8 mouse cellular contexts compared by ENCODE assay signal in genomic region chr17:25836397-25837075, GRCm38 (mm10). TPM values are rescaled to one million over a fixed set of nuclear protein-coding genes. Genes with fewer than 3 reads are reported as not detected.
DNase-seq lines count a peak whose midpoint lies in the region; ATAC-seq and TF ChIP-seq lines count a peak whose summit lies in the region.

No protein-coding gene starts in this region.

- no peak for TF ChIP-seq CTCF in testis, adult 2 months (IDR thresholded peaks at IDR 0.05; ENCODE audit: control insufficient read depth, insufficient read depth, insufficient replicate concordance, low read depth, low read length)

- H3K36me3 ChIP-seq in testis, adult 2 months (ENCODE audit: control insufficient read depth, insufficient read depth, low read length), result no peaks in the 10 kb centered on the region
- peaks cover 43% of the 10 kb centered on the region for H3K36me3 ChIP-seq in midbrain, embryonic 14.5 days (ENCODE audit: control insufficient read depth, insufficient read depth, low read length)

- ATAC-seq in midbrain, embryonic 14.5 days (ENCODE audit: low FRiP score, low TSS enrichment), result no peak
- ATAC-seq in erythroid progenitor cell, adult 5-6 weeks (replicated peaks; ENCODE audit: low FRiP score, poor library complexity, severe bottlenecking), result no peak

- peak overlapping the region; percentile 0 for H3K27ac ChIP-seq in testis, adult 2 months (ENCODE audit: control insufficient read depth, insufficient read depth, low read depth, low read length)
- H3K27ac ChIP-seq in midbrain, embryonic 14.5 days (replicated peaks; ENCODE audit: low read depth, low read length), result peak overlapping the region; percentile 84

- 24% methylated on average over 23 of the region's 23 CpGs for WGBS in midbrain, embryonic 14.5 days

- no peaks in the 10 kb centered on the region for H3K9me3 ChIP-seq in midbrain, embryonic 14.5 days (ENCODE audit: control insufficient read depth, low read length)

- H3K4me3 ChIP-seq in testis, adult 2 months (ENCODE audit: control insufficient read depth, low read depth, low read length), result peak overlapping the region; percentile 30
- peak overlapping the region; percentile 47 for H3K4me3 ChIP-seq in midbrain, embryonic 14.5 days (replicated peaks; ENCODE audit: low read depth, low read length)

- H3K4me2 ChIP-seq in midbrain, embryonic 14.5 days (ENCODE audit: low read length), result peak overlapping the region; percentile 75

- peak overlapping the region; percentile 78 for H3K9ac ChIP-seq in midbrain, embryonic 14.5 days (replicated peaks; ENCODE audit: low read length)

- H3K4me1 ChIP-seq in testis, adult 2 months (ENCODE audit: control insufficient read depth, insufficient read depth, low read length), result peaks cover 38% of the 10 kb centered on the region
- peaks cover 54% of the 10 kb centered on the region for H3K4me1 ChIP-seq in midbrain, embryonic 14.5 days (ENCODE audit: control insufficient read depth, insufficient read depth, low read length)

- peak; percentile 63 for DNase-seq in adrenal gland, postnatal 14 days
- no peak for DNase-seq in adrenal gland, postnatal 25 days
- no peak for DNase-seq in testis, postnatal 14 days (ENCODE audit: low spot score)
- DNase-seq in kidney, adult 9 months, result peak; percentile 64
- DNase-seq in midbrain, embryonic 14.5 days, result no peak
- DNase-seq in right cerebral cortex, adult 2 months (ENCODE audit: low spot score in 2 of 2), result no peak

- no peaks in the 10 kb centered on the region for H3K27me3 ChIP-seq in testis, adult 2 months (ENCODE audit: control insufficient read depth, insufficient read depth, low read length)
- H3K27me3 ChIP-seq in midbrain, embryonic 14.5 days (ENCODE audit: control insufficient read depth, insufficient read depth, low read length), result no peaks in the 10 kb centered on the region

- TF ChIP-seq POLR2A in testis, adult 2 months (IDR thresholded peaks at IDR 0.05; ENCODE audit: control insufficient read depth, low read depth, low read length), result no peak

RNA-seq across cellular contexts. Expression of gene Rhbdl1, which starts 0.6 kb away (rescaled TPM):
- 12.9 and 14.9 TPM in 2 replicates for total RNA-seq in adrenal gland, postnatal 14 days (2021)
- 15.4 and 20.2 TPM in 2 replicates for total RNA-seq in adrenal gland, postnatal 25 days (2021)
- 2.1 and 2.7 TPM in 2 replicates for polyA plus RNA-seq in testis, adult 2 months (2012; rRNA removed)
- 45.5 and 57.4 TPM in 2 replicates for polyA plus RNA-seq in midbrain, embryonic 14.5 days (2014; fragmentation: Nextera tagmentation; extraction: Ambion mirVana)
- total RNA-seq in erythroid progenitor cell, adult 5-6 weeks (2015; ENCODE audit: low replicate concordance), result 4.6 TPM in 1 of 2 replicates, not detected in the other
- 0.77 TPM in 1 of 2 replicates, not detected in the other for total RNA-seq in erythroid progenitor cell, adult 5-6 weeks (2017; ENCODE audit: low replicate concordance)

RNA-seq across cellular contexts. Expression of gene Stub1, which starts 3.3 kb away (rescaled TPM):
- 149 and 160 TPM in 2 replicates for total RNA-seq in adrenal gland, postnatal 14 days (2021)
- total RNA-seq in adrenal gland, postnatal 25 days (2021), result 182 and 205 TPM in 2 replicates
- 81.1 and 82.0 TPM in 2 replicates for polyA plus RNA-seq in testis, adult 2 months (2012; rRNA removed)
- polyA plus RNA-seq in midbrain, embryonic 14.5 days (2014; fragmentation: Nextera tagmentation; extraction: Ambion mirVana), result 310 and 386 TPM in 2 replicates
- total RNA-seq in erythroid progenitor cell, adult 5-6 weeks (2015; ENCODE audit: low replicate concordance), result 58.7 and 86.4 TPM in 2 replicates
- total RNA-seq in erythroid progenitor cell, adult 5-6 weeks (2017; ENCODE audit: low replicate concordance), result 47.1 and 58.4 TPM in 2 replicates

RNA-seq across cellular contexts. Expression of gene Gm20683, which starts 5.0 kb away (rescaled TPM):
- 10.9 and 11.8 TPM in 2 replicates for total RNA-seq in adrenal gland, postnatal 14 days (2021)
- 12.8 and 26.6 TPM in 2 replicates for total RNA-seq in adrenal gland, postnatal 25 days (2021)
- polyA plus RNA-seq in testis, adult 2 months (2012; rRNA removed), result 9.0 and 11.2 TPM in 2 replicates
- polyA plus RNA-seq in midbrain, embryonic 14.5 days (2014; fragmentation: Nextera tagmentation; extraction: Ambion mirVana), result 8.0 and 12.9 TPM in 2 replicates
- 1.3 and 1.4 TPM in 2 replicates for total RNA-seq in erythroid progenitor cell, adult 5-6 weeks (2015; ENCODE audit: low replicate concordance)
- total RNA-seq in erythroid progenitor cell, adult 5-6 weeks (2017; ENCODE audit: low replicate concordance), result 1.8 TPM in 1 of 2 replicates, not detected in the other

RNA-seq across cellular contexts. Expression of gene Jmjd8, which starts 7.9 kb away (rescaled TPM):
- total RNA-seq in adrenal gland, postnatal 14 days (2021), result 68.2 and 71.0 TPM in 2 replicates
- 92.9 and 104 TPM in 2 replicates for total RNA-seq in adrenal gland, postnatal 25 days (2021)
- polyA plus RNA-seq in testis, adult 2 months (2012; rRNA removed), result 16.4 and 18.6 TPM in 2 replicates
- polyA plus RNA-seq in midbrain, embryonic 14.5 days (2014; fragmentation: Nextera tagmentation; extraction: Ambion mirVana), result 48.9 and 50.2 TPM in 2 replicates
- 5.4 and 6.1 TPM in 2 replicates for total RNA-seq in erythroid progenitor cell, adult 5-6 weeks (2015; ENCODE audit: low replicate concordance)
- 2.7 and 9.1 TPM in 2 replicates for total RNA-seq in erythroid progenitor cell, adult 5-6 weeks (2017; ENCODE audit: low replicate concordance)

RNA-seq across cellular contexts. Expression of gene Rhot2, which starts 8.1 kb away (rescaled TPM):
- 95.9 and 108 TPM in 2 replicates for total RNA-seq in adrenal gland, postnatal 14 days (2021)
- total RNA-seq in adrenal gland, postnatal 25 days (2021), result 124 and 130 TPM in 2 replicates
- 37.5 and 38.7 TPM in 2 replicates for polyA plus RNA-seq in testis, adult 2 months (2012; rRNA removed)
- 9.6 and 16.8 TPM in 2 replicates for polyA plus RNA-seq in midbrain, embryonic 14.5 days (2014; fragmentation: Nextera tagmentation; extraction: Ambion mirVana)
- total RNA-seq in erythroid progenitor cell, adult 5-6 weeks (2015; ENCODE audit: low replicate concordance), result 34.4 and 37.1 TPM in 2 replicates
- 39.1 and 41.5 TPM in 2 replicates for total RNA-seq in erythroid progenitor cell, adult 5-6 weeks (2017; ENCODE audit: low replicate concordance)

Comparison
In these comparisons a context has a peak if more than half of its experiments do, and no peak if none do; other contexts are left out.
1. DNase-seq: peak in adrenal gland, postnatal 14 days (single experiment) and kidney, adult 9 months (single experiment); none in adrenal gland, postnatal 25 days (single experiment), testis, postnatal 14 days (single experiment), midbrain, embryonic 14.5 days (single experiment) and right cerebral cortex, adult 2 months (0 of 2).